Mouse (Mus musculus) liver, adult 2 months (tissue): Measurements from ENCODE around the gene Cdk6. TPM values are rescaled to one million over a fixed set of nuclear protein-coding genes. Genes with fewer than 3 reads are reported as not detected.

Experiments
- DNase-seq: peaks from one replicate; pipeline ENCODE4 v3.0.0-alpha.2; 2011; ENCODE audit warnings: low read depth, low spot score; ENCODE audit errors: extremely low read depth
- H3K27ac ChIP-seq: fragments of 200-500 bp; replicated peaks from 2 replicates; pipeline ENCODE4 v1.5.1; 2012; ENCODE audit warnings: low read depth, mild to moderate bottlenecking, control low read depth, inconsistent platforms, low read length; ENCODE audit not compliant: insufficient read depth
- H3K27me3 ChIP-seq: fragments of 200-500 bp; 2 replicates; pipeline ENCODE4 v1.6.1; 2012; ENCODE audit warnings: mild to moderate bottlenecking, moderate library complexity, low read length, inconsistent platforms; ENCODE audit not compliant: control insufficient read depth, insufficient read depth
- H3K36me3 ChIP-seq: fragments of 200-500 bp; 2 replicates; pipeline ENCODE4 v1.6.1; 2012; ENCODE audit warnings: low read length, inconsistent platforms; ENCODE audit not compliant: control insufficient read depth, insufficient read depth
- H3K4me1 ChIP-seq: fragments of 200-500 bp; 2 replicates; pipeline ENCODE4 v1.6.1; 2011; ENCODE audit warnings: low read length; ENCODE audit not compliant: control insufficient read depth, insufficient read depth
- H3K4me3 ChIP-seq: fragments of 200-500 bp; 2 replicates; pipeline ENCODE4 v1.5.1; 2011; ENCODE audit warnings: low read depth, mild to moderate bottlenecking, control low read depth, low read length, moderate library complexity; ENCODE audit not compliant: insufficient read depth
- H3K79me2 ChIP-seq: fragments of 200-500 bp; 2 replicates; pipeline ENCODE4 v1.6.1; 2012; ENCODE audit warnings: inconsistent platforms, mild to moderate bottlenecking, low read length, moderate library complexity; ENCODE audit not compliant: control insufficient read depth, insufficient read depth
- H3K9ac ChIP-seq: fragments of 200-500 bp; 2 replicates; pipeline ENCODE4 v1.6.1; 2012; ENCODE audit warnings: low read depth, mild to moderate bottlenecking, control low read depth, inconsistent platforms, low read length
- CTCF ChIP-seq: fragments of 200-500 bp; IDR thresholded peaks from 2 replicates; pipeline ENCODE4 v1.5.1; 2011; ENCODE audit warnings: low read depth, low read length, control low read depth
- POLR2A ChIP-seq: fragments of 200-500 bp; IDR thresholded peaks from 2 replicates; pipeline ENCODE4 v1.6.1; 2011; ENCODE audit warnings: low read length, control low read depth; ENCODE audit not compliant: insufficient read depth; ENCODE audit errors: extremely low read depth
- WGBS: fragments of 180-500 bp; shearing (Covaris S2); methylation state at CpG from one replicate; pipeline ENCODE4 v1.1.7; 2018; 5-methylcytosine and 5-hydroxymethylcytosine counted together
- polyA plus RNA-seq: library from polyadenylated mRNA; depleted of rRNA; stranded (reverse); fragments of >200 nt; gene quantifications from 2 replicates; pipeline ENCODE4 v1.2.3, GENCODE M21; 2012
- total RNA-seq: library from RNA; depleted of rRNA; stranded (reverse); fragments of >200 nt; gene quantifications from 2 replicates; pipeline ENCODE4 v1.2.3, GENCODE M21; 2014

Gene Cdk6
- total and polyA plus RNA-seq, 2 experiments = 6.1 to 9.9 TPM

DNA sequence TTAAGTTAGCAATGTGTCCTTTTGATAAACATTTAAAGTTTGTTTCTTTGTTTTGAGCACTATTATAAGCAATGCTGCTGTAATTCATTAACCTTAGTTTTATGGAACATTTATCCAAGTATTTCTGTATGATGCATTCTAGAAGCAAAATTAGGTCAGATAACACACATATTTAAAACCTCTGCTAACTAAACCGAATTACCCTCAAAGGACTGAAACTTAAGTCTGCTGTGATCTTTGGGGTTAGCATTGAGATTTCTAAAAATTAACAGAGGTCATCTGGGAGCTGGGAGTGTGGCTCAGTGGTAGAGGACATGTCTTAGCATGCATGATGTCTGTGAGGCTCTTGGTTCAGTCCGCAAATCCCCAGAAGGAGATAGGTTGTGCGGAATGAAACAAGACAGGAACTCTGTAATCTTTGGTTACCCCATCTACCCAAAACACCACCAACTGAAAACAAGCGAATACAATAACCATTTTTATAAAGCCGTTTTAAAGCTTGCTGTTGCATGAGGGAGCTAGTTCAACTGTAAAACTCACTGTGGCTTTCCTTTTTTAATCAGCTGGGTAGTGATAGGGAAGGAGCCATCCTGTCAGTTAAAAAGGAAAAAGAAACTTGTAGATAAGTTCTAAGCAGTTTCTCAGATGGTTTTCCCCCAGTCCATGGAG, 141.9 kb downstream of the Cdk6 start:
- no peak overlapping the region for H3K27ac ChIP-seq
- TF ChIP-seq POLR2A = no peak
- TF ChIP-seq CTCF = no peak
- no peaks in the 10 kb centered on the region for H3K36me3 ChIP-seq
- peaks cover 2% of the 10 kb centered on the region; the same call in 1 of the 2 replicates for H3K4me1 ChIP-seq
- WGBS = 89% methylated on average over 5 of the region's 5 CpGs
- no peaks in the 10 kb centered on the region for H3K27me3 ChIP-seq
- H3K4me3 ChIP-seq = no peak overlapping the region
- DNase-seq = no peak
- H3K79me2 ChIP-seq = 0 out of 2 replicates have a peak, but pooled peaks cover 4% of the 10 kb centered on the region
- no peak overlapping the region for H3K9ac ChIP-seq

GRCm38 (mm10) chr5:3486579-3487282, 145.4 kb downstream of the Cdk6 start:
- no peak for DNase-seq
- no peak overlapping the region for H3K27ac ChIP-seq
- 82% methylated on average over 7 of the region's 7 CpGs for WGBS
- H3K4me1 ChIP-seq = peaks cover 11% of the 10 kb centered on the region
- no peak overlapping the region for H3K4me3 ChIP-seq
- H3K79me2 ChIP-seq = 0 out of 2 replicates have a peak, but pooled peaks cover 4% of the 10 kb centered on the region
- H3K36me3 ChIP-seq = no peaks in the 10 kb centered on the region
- H3K27me3 ChIP-seq = no peaks in the 10 kb centered on the region
- no peak for TF ChIP-seq CTCF
- no peak for TF ChIP-seq POLR2A
- no peak overlapping the region for H3K9ac ChIP-seq

DNA sequence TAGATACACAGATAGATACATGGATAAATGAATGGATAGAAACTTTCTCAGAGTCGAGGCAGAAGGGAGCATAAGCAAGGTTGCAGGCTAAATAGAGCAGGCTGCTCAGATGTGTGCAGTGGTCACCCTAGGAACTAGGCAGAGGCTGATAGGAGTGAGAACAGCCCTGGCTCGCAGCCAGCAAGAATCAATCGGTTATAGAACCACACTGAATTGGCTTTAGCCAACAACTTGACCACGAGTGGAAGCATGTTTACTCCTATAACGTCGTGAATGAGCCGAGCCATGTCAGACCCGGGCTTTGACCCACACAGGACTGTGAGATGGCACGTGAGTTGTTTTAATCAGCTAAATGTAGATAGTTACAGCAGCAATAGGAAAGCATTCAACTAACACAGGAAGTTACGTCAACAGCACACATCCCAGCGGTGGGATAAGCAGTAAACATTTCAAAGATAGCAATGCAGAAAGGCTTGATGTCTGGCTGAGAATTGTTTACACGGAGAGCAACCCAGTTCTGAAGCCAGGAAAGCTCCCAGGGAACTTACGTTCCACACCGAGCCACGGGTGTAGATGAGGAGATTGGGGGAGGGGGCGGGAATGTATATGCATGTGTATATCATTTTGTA, 147.0 kb downstream of the Cdk6 start:
- Histone ChIP-seq H3K9ac (no peak overlapping the region), H3K4me3 (no peak overlapping the region), H3K36me3 (no peaks in the 10 kb centered on the region), H3K27ac (no peak overlapping the region), H3K4me1 (peaks cover 14% of the 10 kb centered on the region), H3K79me2 (peaks cover 3% of the 10 kb centered on the region; the same call in 1 of the 2 replicates), H3K27me3 (no peaks in the 10 kb centered on the region)
- 23% methylated on average over 16 of the region's 16 CpGs for WGBS
- no peak for TF ChIP-seq POLR2A
- TF ChIP-seq CTCF = no peak
- DNase-seq = peak; percentile 28

DNA sequence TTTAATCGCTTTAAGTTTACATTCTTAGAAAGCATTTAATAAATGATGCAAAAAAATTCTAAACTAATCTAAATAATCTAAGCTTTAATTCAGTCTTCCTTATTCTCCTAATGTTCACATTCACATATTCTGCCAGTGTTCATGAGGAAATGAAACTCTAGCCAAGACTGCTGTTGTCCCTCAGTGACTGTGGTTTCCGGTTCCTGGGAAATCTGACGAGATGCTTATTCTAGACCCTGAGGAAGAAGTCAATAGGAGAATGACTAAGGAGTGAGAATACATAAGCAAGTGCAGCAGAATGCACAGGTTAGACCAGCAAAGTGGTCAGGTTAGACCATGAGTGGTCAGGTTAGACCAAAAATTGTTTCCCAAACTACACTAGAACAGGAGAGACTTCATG, 149.1 kb downstream of the Cdk6 start:
- Histone ChIP-seq H3K27ac (no peak overlapping the region; the same call in 1 of the 2 replicates), H3K36me3 (no peaks in the 10 kb centered on the region), H3K4me3 (no peak overlapping the region), H3K79me2 (peaks cover 3% of the 10 kb centered on the region; the same call in 1 of the 2 replicates), H3K27me3 (no peaks in the 10 kb centered on the region), H3K4me1 (peaks cover 14% of the 10 kb centered on the region), H3K9ac (no peak overlapping the region)
- TF ChIP-seq POLR2A (no peak), CTCF (no peak)
- peak; percentile 37 for DNase-seq
- WGBS = 86% methylated on average over 3 of the region's 3 CpGs

GRCm38 (mm10) chr5:3491084-3491483, 149.8 kb downstream of the Cdk6 start:
- Histone ChIP-seq H3K9ac (peak overlapping the region; percentile 31; the same call in 1 of the 2 replicates), H3K27ac (peak overlapping the region; percentile 75), H3K27me3 (no peaks in the 10 kb centered on the region), H3K4me1 (peaks cover 14% of the 10 kb centered on the region), H3K79me2 (peaks cover 3% of the 10 kb centered on the region; the same call in 1 of the 2 replicates), H3K36me3 (no peaks in the 10 kb centered on the region), H3K4me3 (peak overlapping the region; percentile 14; the same call in 1 of the 2 replicates)
- 14% methylated on average over 9 of the region's 9 CpGs for WGBS
- DNase-seq = peak; percentile 92
- TF ChIP-seq POLR2A = no peak
- no peak for TF ChIP-seq CTCF
